Mouse (Mus musculus) limb, embryonic 12.5 days (tissue): Measurements from ENCODE around the gene Lrmda. TPM values are rescaled to one million over a fixed set of nuclear protein-coding genes. Genes with fewer than 3 reads are reported as not detected.

Source experiments
- ATAC-seq: fragments of 200-750 bp; cut with Nextera tagmentation; 2 replicates; pipeline ENCODE4 v1.8.0; 2017; ENCODE audit warnings: low read depth, moderate TSS enrichment; ENCODE audit not compliant: insufficient number of reproducible peaks, insufficient read depth, low FRiP score, low TSS enrichment
- H3K27ac ChIP-seq: fragments of 300-500 bp; sonication (generic); 2 replicates; pipeline ENCODE4 v1.5.1; 2016; ENCODE audit warnings: mild to moderate bottlenecking, moderate library complexity
- H3K27me3 ChIP-seq: fragments of 300-500 bp; sonication (generic); 2 replicates; pipeline ENCODE4 v1.6.1; 2016; ENCODE audit warnings: mild to moderate bottlenecking, moderate library complexity
- H3K36me3 ChIP-seq: fragments of 300-500 bp; sonication (generic); 2 replicates; pipeline ENCODE4 v1.6.1; 2016; ENCODE audit warnings: mild to moderate bottlenecking, moderate library complexity
- H3K4me1 ChIP-seq: fragments of 300-500 bp; sonication (generic); replicated peaks from 2 replicates; pipeline ENCODE4 v1.6.1; 2016
- H3K4me2 ChIP-seq: fragments of 300-500 bp; sonication (generic); 2 replicates; pipeline ENCODE4 v1.6.1; 2016; ENCODE audit warnings: mild to moderate bottlenecking, moderate library complexity
- H3K4me3 ChIP-seq: fragments of 300-500 bp; sonication (generic); replicated peaks from 2 replicates; pipeline ENCODE4 v1.5.1; 2016; ENCODE audit warnings: mild to moderate bottlenecking
- H3K9ac ChIP-seq: fragments of 300-500 bp; sonication (generic); replicated peaks from 2 replicates; pipeline ENCODE4 v1.6.1; 2016; ENCODE audit warnings: mild to moderate bottlenecking, moderate library complexity
- H3K9me3 ChIP-seq: fragments of 300-500 bp; sonication (generic); 2 replicates; pipeline ENCODE4 v1.6.1; 2016; ENCODE audit warnings: mild to moderate bottlenecking, moderate library complexity
- WGBS: fragments of 180-500 bp; shearing (Covaris S2); methylation state at CpG from one replicate; pipeline ENCODE4 v1.1.7; 2016; 5-methylcytosine and 5-hydroxymethylcytosine counted together
- polyA plus RNA-seq: library from polyadenylated mRNA; unstranded; fragments of >200 nt; fragmentation: Nextera tagmentation; extraction: Ambion mirVana; gene quantifications from 2 replicates; pipeline ENCODE4 v1.2.1, GENCODE M21; 2016

Gene Lrmda
- polyA plus RNA-seq, 1 experiment from 2014 or later = 0.41 TPM

GRCm38 (mm10) chr14:22201667-22202066 lies 182.2 kb downstream of the Lrmda start:
- Histone ChIP-seq H3K4me1 (no peaks in the 10 kb centered on the region; the same call in 1 of the 2 replicates), H3K27me3 (peaks cover 28% of the 10 kb centered on the region), H3K4me2 (no peak overlapping the region), H3K9ac (no peak overlapping the region), H3K27ac (no peak overlapping the region), H3K9me3 (no peaks in the 10 kb centered on the region), H3K36me3 (no peaks in the 10 kb centered on the region), H3K4me3 (no peak overlapping the region)
- ATAC-seq = no peak
- WGBS = 20% methylated on average over 2 of the region's 2 CpGs

DNA sequence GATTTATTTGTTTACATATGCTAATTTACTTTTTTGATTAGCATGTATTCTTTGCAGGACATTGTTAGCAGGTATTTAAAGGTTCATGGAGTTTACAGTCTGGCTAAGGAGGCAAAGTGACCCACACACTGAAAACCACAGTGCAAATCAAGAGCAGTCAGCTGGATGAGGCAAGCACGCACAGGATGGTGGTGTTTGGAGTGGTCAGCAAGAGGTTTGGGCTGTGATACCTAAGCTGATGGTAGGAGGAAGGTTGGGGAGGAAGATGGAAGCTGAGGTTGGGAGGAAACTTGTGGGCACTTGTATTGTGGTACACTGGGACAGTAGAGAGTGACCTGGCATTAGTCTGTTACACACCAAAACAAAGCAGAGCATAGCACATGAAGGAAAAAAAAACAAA lies 191.1 kb downstream of the Lrmda start:
- Histone ChIP-seq H3K36me3 (no peaks in the 10 kb centered on the region), H3K4me1 (peaks cover 10% of the 10 kb centered on the region), H3K27ac (no peak overlapping the region), H3K9me3 (no peaks in the 10 kb centered on the region), H3K4me3 (no peak overlapping the region), H3K4me2 (no peak overlapping the region), H3K9ac (no peak overlapping the region), H3K27me3 (peaks cover 45% of the 10 kb centered on the region)
- 94% methylated on average over 1 of the region's 1 CpGs for WGBS
- ATAC-seq = no peak

DNA sequence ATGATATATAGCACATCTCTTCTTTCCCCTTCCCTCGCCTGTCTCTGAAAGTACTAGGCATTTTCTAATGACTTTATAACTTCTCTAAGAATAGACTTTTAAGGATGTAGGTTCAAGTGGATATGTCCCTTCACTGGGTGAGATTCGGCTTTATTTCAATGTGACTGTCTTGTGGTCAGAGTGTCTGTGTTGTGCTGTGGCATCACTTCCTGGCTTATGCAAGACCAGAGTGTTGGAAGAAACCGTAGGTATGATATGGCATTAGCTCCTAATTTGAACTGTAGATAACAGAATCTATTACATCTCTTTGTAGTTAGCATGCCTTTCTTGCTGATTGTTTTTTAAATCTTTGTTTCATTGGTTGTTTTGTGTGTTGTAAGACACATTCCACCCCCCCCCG lies 198.7 kb downstream of the Lrmda start:
- Histone ChIP-seq H3K9ac (no peak overlapping the region), H3K4me3 (no peak overlapping the region), H3K27ac (no peak overlapping the region), H3K27me3 (peaks cover 5% of the 10 kb centered on the region; the same call in 1 of the 2 replicates), H3K4me1 (peaks cover 8% of the 10 kb centered on the region), H3K9me3 (no peaks in the 10 kb centered on the region), H3K4me2 (no peak overlapping the region), H3K36me3 (no peaks in the 10 kb centered on the region)
- no peak for ATAC-seq
- WGBS = 84% methylated on average over 4 of the region's 4 CpGs

DNA sequence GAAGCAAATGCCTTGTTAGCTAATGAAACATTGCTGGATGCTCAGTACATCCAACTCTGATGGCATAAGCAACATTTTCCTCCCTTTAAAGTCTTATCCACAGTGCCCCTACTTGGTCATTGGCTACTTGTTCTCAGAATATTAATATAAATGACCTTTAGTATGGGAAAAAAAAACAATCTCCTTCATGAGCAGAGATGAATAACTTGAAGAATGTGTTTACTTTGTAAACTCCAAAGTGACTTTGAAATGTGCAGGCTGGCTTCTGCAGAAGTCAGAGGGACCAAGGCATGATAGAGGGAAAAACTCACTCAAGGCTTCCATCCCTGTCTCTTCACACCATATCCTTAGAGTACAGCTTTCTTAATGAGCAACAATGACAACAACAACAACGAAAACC lies 202.5 kb downstream of the Lrmda start:
- Histone ChIP-seq H3K9ac (no peak overlapping the region), H3K4me3 (no peak overlapping the region), H3K27ac (no peak overlapping the region), H3K9me3 (no peaks in the 10 kb centered on the region), H3K27me3 (no peaks in the 10 kb centered on the region), H3K4me2 (no peak overlapping the region), H3K36me3 (no peaks in the 10 kb centered on the region), H3K4me1 (no peaks in the 10 kb centered on the region)
- no peak for ATAC-seq
- 83% methylated on average over 1 of the region's 1 CpGs for WGBS

DNA sequence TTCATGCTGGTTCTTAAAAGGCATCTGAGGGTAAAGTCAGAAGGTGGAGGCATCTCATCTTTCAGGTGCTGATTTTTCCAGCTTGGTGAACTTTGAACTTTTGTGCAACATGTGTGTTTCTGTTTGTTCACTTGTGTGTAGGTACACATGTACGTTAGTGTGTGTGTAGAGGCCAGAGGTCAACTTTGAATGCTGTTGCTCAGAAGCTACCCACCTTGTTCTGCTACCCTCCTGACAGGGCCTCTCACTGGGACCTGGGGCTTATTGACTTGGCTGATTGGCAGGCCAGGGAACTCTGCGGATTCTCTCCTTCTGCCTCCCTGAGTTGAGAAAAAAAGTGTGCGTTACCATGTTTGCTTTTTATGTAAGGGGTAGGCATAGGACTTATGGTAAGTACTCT lies 203.1 kb downstream of the Lrmda start:
- Histone ChIP-seq H3K4me3 (no peak overlapping the region), H3K36me3 (no peaks in the 10 kb centered on the region), H3K4me2 (no peak overlapping the region), H3K27me3 (peaks cover 2% of the 10 kb centered on the region; the same call in 1 of the 2 replicates), H3K9me3 (no peaks in the 10 kb centered on the region), H3K27ac (no peak overlapping the region), H3K4me1 (no peaks in the 10 kb centered on the region), H3K9ac (no peak overlapping the region)
- no peak for ATAC-seq
- 81% methylated on average over 3 of the region's 3 CpGs for WGBS

GRCm38 (mm10) chr14:22226205-22226604 lies 206.7 kb downstream of the Lrmda start:
- no peak overlapping the region for H3K4me3 ChIP-seq
- 77% methylated on average over 2 of the region's 2 CpGs for WGBS
- ATAC-seq = no peak

DNA sequence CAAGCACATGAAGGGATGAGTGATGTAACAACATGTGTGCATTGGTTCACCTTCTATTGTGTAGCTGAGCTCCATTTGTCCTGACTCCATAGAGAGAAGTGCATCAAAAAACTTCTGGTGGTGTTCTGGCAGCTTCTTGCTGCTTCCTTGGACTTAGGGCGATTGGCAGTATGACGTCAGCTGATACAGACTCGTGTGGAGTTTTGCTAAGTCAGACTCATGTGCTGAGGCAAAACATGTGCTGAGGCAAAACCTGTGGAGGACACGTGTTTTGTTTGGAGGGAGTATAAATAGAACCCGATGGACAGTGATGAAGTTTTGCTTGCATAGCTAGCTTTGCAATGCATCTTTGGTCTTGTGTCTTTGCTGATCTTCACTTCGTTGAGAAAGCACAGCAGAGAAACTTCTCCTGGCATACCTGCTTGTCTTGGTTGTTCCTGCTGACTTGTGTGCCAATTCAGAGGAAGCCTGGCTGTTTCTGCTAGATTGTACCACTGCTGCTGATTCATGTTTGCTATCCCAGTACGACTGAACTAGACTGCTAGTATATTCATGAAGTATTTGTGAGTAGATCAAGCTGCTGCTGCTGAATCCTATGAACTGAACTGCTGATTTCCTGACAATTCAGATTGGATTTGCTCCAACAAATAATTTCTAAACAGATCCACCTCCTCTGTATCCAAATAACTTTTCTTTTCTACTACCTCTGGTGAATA lies 208.9 kb downstream of the Lrmda start:
- Histone ChIP-seq H3K4me2 (no peak overlapping the region), H3K9ac (no peak overlapping the region), H3K27me3 (peaks cover 5% of the 10 kb centered on the region; the same call in 1 of the 2 replicates), H3K4me1 (no peaks in the 10 kb centered on the region), H3K9me3 (no peaks in the 10 kb centered on the region), H3K36me3 (no peaks in the 10 kb centered on the region), H3K27ac (no peak overlapping the region), H3K4me3 (no peak overlapping the region)
- 84% methylated on average over 7 of the region's 7 CpGs for WGBS
- ATAC-seq = no peak

More at GRCm38 (mm10) chr14:22226205-22226604, 206.7 kb downstream of the Lrmda start:
- Histone ChIP-seq H3K27me3 (peaks cover 5% of the 10 kb centered on the region; the same call in 1 of the 2 replicates), H3K4me2 (no peak overlapping the region), H3K36me3 (no peaks in the 10 kb centered on the region), H3K9ac (no peak overlapping the region), H3K27ac (no peak overlapping the region), H3K4me1 (no peaks in the 10 kb centered on the region), H3K9me3 (no peaks in the 10 kb centered on the region)

GRCm38 (mm10) chr14:22240315-22240714 lies 220.8 kb downstream of the Lrmda start:
- no peak for ATAC-seq
- no peak overlapping the region for H3K4me2 ChIP-seq
- H3K9ac ChIP-seq = no peak overlapping the region
- WGBS = 58% methylated on average over 3 of the region's 3 CpGs
- H3K36me3 ChIP-seq = no peaks in the 10 kb centered on the region
- H3K27me3 ChIP-seq = no peaks in the 10 kb centered on the region
- no peak overlapping the region for H3K27ac ChIP-seq
- no peaks in the 10 kb centered on the region for H3K9me3 ChIP-seq
- H3K4me3 ChIP-seq = no peak overlapping the region
- no peaks in the 10 kb centered on the region for H3K4me1 ChIP-seq

DNA sequence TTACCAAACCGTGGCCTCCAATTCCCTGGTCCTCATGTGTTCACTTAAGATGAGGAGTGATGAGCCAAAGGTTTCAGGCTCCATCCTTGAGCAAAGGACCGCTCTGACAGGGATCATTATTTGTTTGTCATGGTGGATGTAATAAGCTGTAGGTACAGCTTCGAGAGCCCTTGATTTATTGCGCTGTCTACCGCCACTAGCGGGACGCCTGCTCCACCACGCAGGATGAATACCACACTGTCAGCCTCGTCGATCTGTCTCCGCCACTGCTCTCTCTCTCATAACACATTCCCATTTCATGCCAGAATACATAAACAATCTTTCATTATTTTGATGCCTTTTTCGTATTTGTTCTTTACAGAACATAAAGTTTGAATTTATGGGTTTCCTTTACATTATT lies 235.9 kb downstream of the Lrmda start:
- Histone ChIP-seq H3K4me1 (peaks cover 7% of the 10 kb centered on the region), H3K27ac (no peak overlapping the region), H3K9ac (no peak overlapping the region), H3K4me2 (no peak overlapping the region), H3K36me3 (no peaks in the 10 kb centered on the region), H3K4me3 (no peak overlapping the region), H3K9me3 (no peaks in the 10 kb centered on the region), H3K27me3 (peaks cover 6% of the 10 kb centered on the region)
- no peak for ATAC-seq
- WGBS = 74% methylated on average over 12 of the region's 12 CpGs

DNA sequence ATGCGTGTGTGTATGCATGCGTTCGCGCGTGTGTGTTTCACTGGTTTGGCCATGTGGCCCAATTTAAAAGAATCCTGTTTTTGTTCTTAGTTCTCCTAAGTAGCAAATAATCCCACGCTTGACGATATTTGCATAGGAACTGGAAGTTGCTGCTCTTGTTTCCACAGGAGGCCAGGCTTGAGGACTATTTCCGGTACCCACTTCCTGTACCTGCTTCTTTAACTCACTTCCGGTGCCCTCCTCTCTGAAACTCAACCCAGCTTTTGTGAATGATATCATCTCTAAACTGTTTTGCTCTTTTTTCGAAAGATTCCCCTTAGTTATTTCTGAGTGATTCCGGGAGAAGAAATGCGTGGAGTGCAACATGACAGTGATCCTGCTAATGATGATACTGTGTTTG lies 236.8 kb downstream of the Lrmda start:
- peaks cover 7% of the 10 kb centered on the region for H3K4me1 ChIP-seq
- H3K27ac ChIP-seq = no peak overlapping the region
- peaks cover 11% of the 10 kb centered on the region for H3K27me3 ChIP-seq
- no peaks in the 10 kb centered on the region for H3K36me3 ChIP-seq
- H3K4me2 ChIP-seq = no peak overlapping the region
- no peak overlapping the region for H3K4me3 ChIP-seq
- H3K9ac ChIP-seq = no peak overlapping the region
- ATAC-seq = no peak
- no peaks in the 10 kb centered on the region for H3K9me3 ChIP-seq
- WGBS = 92% methylated on average over 12 of the region's 12 CpGs

- no peak overlapping the region for H3K9ac ChIP-seq
These were observed 240.0 kb downstream of the Lrmda start for GRCm38 (mm10) chr14:22259376-22260032.

More at GRCm38 (mm10) chr14:22259376-22260032, 240.0 kb downstream of the Lrmda start:
- Histone ChIP-seq H3K36me3 (no peaks in the 10 kb centered on the region), H3K27ac (no peak overlapping the region), H3K4me3 (no peak overlapping the region), H3K9me3 (no peaks in the 10 kb centered on the region), H3K27me3 (peaks cover 26% of the 10 kb centered on the region), H3K4me2 (no peak overlapping the region), H3K4me1 (peaks cover 11% of the 10 kb centered on the region)
- WGBS = 28% methylated on average over 10 of the region's 10 CpGs
- no peak for ATAC-seq
